Mouse (Mus musculus): ENCODE data around the gene Bcam. TPM values are rescaled to one million over a fixed set of nuclear protein-coding genes. Genes with fewer than 3 reads are reported as not detected.

The Bcam gene
- polyA plus RNA-seq, 1 experiment, result 29.3 TPM

DNA sequence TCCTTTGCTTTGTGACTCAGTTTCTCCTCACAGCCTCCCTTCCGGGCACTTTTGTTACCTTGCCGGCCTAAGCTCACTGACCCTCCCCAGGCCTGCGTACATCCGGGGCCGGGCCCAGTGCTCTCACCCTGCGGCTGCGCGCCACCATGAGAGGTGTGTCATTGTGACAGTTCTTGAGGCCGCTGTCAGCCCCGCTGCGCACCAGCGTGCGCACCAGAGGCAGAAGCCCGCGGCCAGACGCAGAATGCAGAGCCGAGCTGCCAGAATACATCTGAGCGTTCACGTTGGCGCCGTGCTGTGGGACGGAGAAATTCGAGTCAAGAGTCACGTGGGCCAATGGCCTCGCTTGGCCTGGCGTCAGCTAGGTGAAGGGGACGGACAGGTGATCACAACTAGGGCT lies 38.6 kb upstream of the Bcam start:
- H3K4me3 ChIP-seq, result no peak overlapping the region
- no peak for TF ChIP-seq CEBPB (IDR thresholded peaks at IDR 0.05; ENCODE audit: insufficient read depth, poor library complexity, severe bottlenecking)
- no peak for TF ChIP-seq E2F4 (IDR thresholded peaks at IDR 0.05; ENCODE audit: insufficient read depth)
- no peak for TF ChIP-seq TCF12 (IDR thresholded peaks at IDR 0.05; ENCODE audit: insufficient read depth, poor library complexity, severe bottlenecking)
- no peak for TF ChIP-seq POLR2AphosphoS2 (IDR thresholded peaks at IDR 0.05; ENCODE audit: insufficient read length, low read depth)
- no peak for TF ChIP-seq MYOD1 (IDR thresholded peaks at IDR 0.05; ENCODE audit: control insufficient read depth in 1 of 3, insufficient read length in 2 of 3, low read depth in 2 of 3)
- no peak for TF ChIP-seq MYOG (IDR thresholded peaks at IDR 0.05; ENCODE audit: control insufficient read depth in 1 of 3, insufficient read depth in 1 of 3, insufficient read length in 2 of 3, low read depth in 2 of 3)
- TF ChIP-seq USF1 (IDR thresholded peaks at IDR 0.05; ENCODE audit: low read depth), result no peak
- no peak for TF ChIP-seq MAX (IDR thresholded peaks at IDR 0.05; ENCODE audit: low read depth)
- no peak for TF ChIP-seq POLR2A (IDR thresholded peaks at IDR 0.05; ENCODE audit: insufficient read length, low read depth)
- TF ChIP-seq SRF (IDR thresholded peaks at IDR 0.05; ENCODE audit: control insufficient read depth, insufficient read length, low read depth), result no peak
- no peak for TF ChIP-seq TCF3 (IDR thresholded peaks at IDR 0.05; ENCODE audit: insufficient read length, low read depth)
- TF ChIP-seq REST (IDR thresholded peaks at IDR 0.05; ENCODE audit: insufficient read depth, insufficient read length), result no peak
- no peaks in the 10 kb centered on the region for H3K36me3 ChIP-seq (ENCODE audit: control insufficient read depth, insufficient read depth)
- H3K27me3 ChIP-seq (ENCODE audit: control insufficient read depth, insufficient read depth, insufficient read length), result no peaks in the 10 kb centered on the region
- H3ac ChIP-seq (ENCODE audit: control insufficient read depth, insufficient read length), result no peak overlapping the region
- no peak overlapping the region for H3K4me2 ChIP-seq (ENCODE audit: low read depth)
- H3K79me2 ChIP-seq (ENCODE audit: control insufficient read depth, insufficient read depth), result no peaks in the 10 kb centered on the region

DNA sequence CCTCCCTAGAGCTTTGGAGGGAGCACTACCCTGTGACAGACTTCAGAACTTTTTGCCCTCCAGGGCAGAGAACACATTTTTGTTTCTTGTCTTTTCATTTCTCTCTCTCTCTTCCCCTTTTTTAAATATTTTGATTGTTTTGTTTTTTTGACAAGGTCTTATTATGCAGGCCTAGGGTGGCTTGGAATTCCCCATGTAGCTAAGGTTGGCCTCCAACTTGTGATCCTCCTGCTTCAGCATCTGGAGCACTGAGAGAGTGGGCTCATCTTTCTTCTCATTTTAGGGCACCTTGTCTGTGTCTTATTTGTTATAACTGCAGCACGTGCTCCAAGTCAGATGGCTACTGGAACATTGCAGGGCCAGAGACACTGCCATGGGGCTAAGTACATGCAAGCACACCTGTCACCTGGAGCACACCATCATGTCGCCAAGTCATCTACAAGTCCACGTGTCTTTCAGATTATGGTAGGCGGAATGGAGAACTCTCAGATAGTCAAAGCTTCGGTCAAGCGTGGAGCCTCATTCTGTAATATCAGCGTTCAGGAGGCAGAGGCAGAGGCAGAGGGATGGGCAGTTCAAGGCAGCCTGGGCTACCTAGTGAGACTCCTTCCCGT lies 35.6 kb upstream of the Bcam start:
- TF ChIP-seq POLR2AphosphoS2 (IDR thresholded peaks at IDR 0.05; ENCODE audit: insufficient read length, low read depth) (peak; percentile 62), USF1 (IDR thresholded peaks at IDR 0.05; ENCODE audit: low read depth) (no peak)
- Histone ChIP-seq H3K79me2 (ENCODE audit: control insufficient read depth, insufficient read depth) (no peaks in the 10 kb centered on the region), H3K27me3 (ENCODE audit: control insufficient read depth, insufficient read depth, insufficient read length) (no peaks in the 10 kb centered on the region), H3K4me3 (no peak overlapping the region), H3K36me3 (ENCODE audit: control insufficient read depth, insufficient read depth) (no peaks in the 10 kb centered on the region), H3ac (ENCODE audit: control insufficient read depth, insufficient read length) (no peak overlapping the region), H3K4me2 (ENCODE audit: low read depth) (no peak overlapping the region)

DNA sequence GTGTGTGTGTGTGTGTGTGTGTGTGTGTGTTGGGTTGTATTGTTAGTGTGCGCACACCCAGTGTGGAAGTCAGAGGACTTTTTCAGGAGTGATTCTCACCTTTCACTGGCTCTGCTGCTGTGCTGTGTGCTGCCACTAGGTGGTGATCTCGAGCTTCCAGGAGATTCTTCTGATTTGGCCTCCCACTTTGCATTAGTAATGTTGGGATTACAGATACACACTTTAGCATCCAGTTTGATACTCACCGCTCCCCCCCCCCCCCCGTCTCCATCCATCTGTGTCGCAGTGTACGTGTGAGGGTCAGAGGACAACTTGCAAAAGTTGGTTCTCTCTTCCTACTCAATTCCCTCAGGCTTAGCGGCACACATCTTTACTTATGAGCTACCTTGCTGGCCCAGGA lies 32.2 kb upstream of the Bcam start:
- TF ChIP-seq TCF12 (IDR thresholded peaks at IDR 0.05; ENCODE audit: insufficient read depth, poor library complexity, severe bottlenecking) (no peak), USF1 (IDR thresholded peaks at IDR 0.05; ENCODE audit: low read depth) (no peak), MYOD1 (IDR thresholded peaks at IDR 0.05; ENCODE audit: control insufficient read depth in 1 of 3, insufficient read length in 2 of 3, low read depth in 2 of 3) (no peak), E2F4 (IDR thresholded peaks at IDR 0.05; ENCODE audit: insufficient read depth) (no peak), MYOG (IDR thresholded peaks at IDR 0.05; ENCODE audit: control insufficient read depth in 1 of 3, insufficient read depth in 1 of 3, insufficient read length in 2 of 3, low read depth in 2 of 3) (no peak), MAX (IDR thresholded peaks at IDR 0.05; ENCODE audit: low read depth) (no peak), CEBPB (IDR thresholded peaks at IDR 0.05; ENCODE audit: insufficient read depth, poor library complexity, severe bottlenecking) (no peak), POLR2A (IDR thresholded peaks at IDR 0.05; ENCODE audit: insufficient read length, low read depth) (no peak), POLR2AphosphoS2 (IDR thresholded peaks at IDR 0.05; ENCODE audit: insufficient read length, low read depth) (no peak), SRF (IDR thresholded peaks at IDR 0.05; ENCODE audit: control insufficient read depth, insufficient read length, low read depth) (no peak), REST (IDR thresholded peaks at IDR 0.05; ENCODE audit: insufficient read depth, insufficient read length) (no peak), TCF3 (IDR thresholded peaks at IDR 0.05; ENCODE audit: insufficient read length, low read depth) (no peak)
- Histone ChIP-seq H3K36me3 (ENCODE audit: control insufficient read depth, insufficient read depth) (no peaks in the 10 kb centered on the region), H3ac (ENCODE audit: control insufficient read depth, insufficient read length) (no peak overlapping the region)

DNA sequence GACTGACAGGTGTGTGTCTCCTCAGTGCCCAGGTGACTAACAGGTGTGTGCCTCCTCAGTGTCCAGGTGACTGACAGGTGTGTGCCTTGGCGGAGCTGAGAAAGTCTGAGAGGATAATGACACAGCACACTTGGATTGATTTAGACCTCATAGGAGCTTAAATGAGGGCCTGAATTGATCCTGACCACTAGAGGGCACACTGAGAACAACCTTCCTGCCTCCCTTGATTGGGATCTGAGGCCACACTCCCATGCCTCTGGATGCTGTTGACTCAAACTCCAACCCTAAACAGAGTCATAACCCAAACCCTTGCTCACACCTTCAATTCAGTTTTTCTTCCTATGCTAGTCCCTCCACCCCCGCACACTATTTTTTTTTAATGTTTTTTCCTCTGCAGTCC lies 29.9 kb upstream of the Bcam start:
- TF ChIP-seq TCF3 (IDR thresholded peaks at IDR 0.05; ENCODE audit: insufficient read length, low read depth) (no peak), E2F4 (IDR thresholded peaks at IDR 0.05; ENCODE audit: insufficient read depth) (no peak), MYOG (IDR thresholded peaks at IDR 0.05; ENCODE audit: control insufficient read depth in 1 of 3, insufficient read depth in 1 of 3, insufficient read length in 2 of 3, low read depth in 2 of 3) (no peak), MAX (IDR thresholded peaks at IDR 0.05; ENCODE audit: low read depth) (no peak), REST (IDR thresholded peaks at IDR 0.05; ENCODE audit: insufficient read depth, insufficient read length) (no peak), SRF (IDR thresholded peaks at IDR 0.05; ENCODE audit: control insufficient read depth, insufficient read length, low read depth) (no peak), POLR2A (IDR thresholded peaks at IDR 0.05; ENCODE audit: insufficient read length, low read depth) (no peak), POLR2AphosphoS2 (IDR thresholded peaks at IDR 0.05; ENCODE audit: insufficient read length, low read depth) (no peak), MYOD1 (IDR thresholded peaks at IDR 0.05; ENCODE audit: control insufficient read depth in 1 of 3, insufficient read length in 2 of 3, low read depth in 2 of 3) (no peak), USF1 (IDR thresholded peaks at IDR 0.05; ENCODE audit: low read depth) (no peak), TCF12 (IDR thresholded peaks at IDR 0.05; ENCODE audit: insufficient read depth, poor library complexity, severe bottlenecking) (no peak)
- no peak overlapping the region for H3K4me2 ChIP-seq (ENCODE audit: low read depth)
- no peaks in the 10 kb centered on the region for H3K79me2 ChIP-seq (ENCODE audit: control insufficient read depth, insufficient read depth)
- no peak overlapping the region for H3K4me3 ChIP-seq
- no peaks in the 10 kb centered on the region for H3K36me3 ChIP-seq (ENCODE audit: control insufficient read depth, insufficient read depth)
- no peak overlapping the region for H3ac ChIP-seq (ENCODE audit: control insufficient read depth, insufficient read length)
- H3K27me3 ChIP-seq (ENCODE audit: control insufficient read depth, insufficient read depth, insufficient read length), result peaks cover 12% of the 10 kb centered on the region

More for the DNA sequence above, 32.2 kb upstream of the Bcam start:
- H3K79me2 ChIP-seq (ENCODE audit: control insufficient read depth, insufficient read depth), result no peaks in the 10 kb centered on the region
- no peak overlapping the region for H3K4me3 ChIP-seq
- no peak overlapping the region for H3K4me2 ChIP-seq (ENCODE audit: low read depth)
- no peaks in the 10 kb centered on the region for H3K27me3 ChIP-seq (ENCODE audit: control insufficient read depth, insufficient read depth, insufficient read length)
